ENCODE assay signal across 18 mouse cellular contexts in the genomic region with DNA sequence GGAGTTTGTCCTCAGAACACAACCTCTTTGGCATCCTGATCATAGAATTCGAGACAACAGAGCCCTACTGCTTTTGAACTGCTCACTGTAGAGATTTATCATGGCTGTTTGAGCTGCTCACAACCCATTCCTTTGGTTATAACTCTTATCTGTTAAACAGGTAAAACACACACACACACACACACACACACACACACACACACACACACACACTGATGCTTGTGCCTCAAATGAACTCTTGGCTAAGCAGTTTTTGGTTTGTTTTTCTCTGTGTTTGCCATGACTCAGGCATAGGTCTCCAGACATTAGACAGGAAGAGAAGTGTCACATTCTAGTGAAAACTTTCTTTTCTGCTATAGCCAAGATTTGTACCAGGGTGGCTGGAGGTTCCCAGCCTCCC.
DNase-seq lines count a peak whose midpoint lies in the region; TF ChIP-seq lines count a peak whose summit lies in the region.
"Had no signal": no experiment of that assay in that cellular context is flagged by ENCODE, and none has a peak within 500 bp of the region (broad histone marks: within the 10 kb centered on the region; RNA-seq: fewer than 3 reads in every experiment).

No protein-coding gene starts in this region.

- no peak for TF ChIP-seq CTCF in bone marrow macrophage, adult 2 months (IDR thresholded peaks at IDR 0.05; ENCODE audit: low read depth, low read length)

- intact Hi-C loops in heart, postnatal 36 days (cut with DNase I): no loop called here

- DNase-seq in heart, embryonic 10.5 days (ENCODE audit: low spot score): no peak
- no peak for DNase-seq in heart, postnatal 36 days
- DNase-seq in urinary bladder, adult 18-20 months (ENCODE audit: low spot score in 2 of 2): peak; percentile 11 to 16
- no peak for DNase-seq in urinary bladder, postnatal 10 days (ENCODE audit: low spot score)
- DNase-seq in urinary bladder, postnatal 36 days (ENCODE audit: low spot score in 2 of 2): peak; percentile 39 to 47
- no peak for DNase-seq in neural tube, embryonic 10.5 days (ENCODE audit: extremely low spot score, low spot score)
- DNase-seq: adrenal gland, postnatal 14 days; cerebellum, adult 18-20 months; cerebellum, adult 9-11 months; cerebellum, postnatal 36 days; gastrocnemius, postnatal 14 days; heart, postnatal 10 days had no signal

- H3K9me3 ChIP-seq in heart, embryonic 10.5 days: no peaks in the 10 kb centered on the region
- H3K9me3 ChIP-seq: embryonic facial prominence, embryonic 10.5 days; hindbrain, embryonic 13.5 days had no signal

- WGBS in heart, embryonic 10.5 days: 80% methylated on average over 1 of the region's 1 CpGs

- H3K27ac ChIP-seq in heart, embryonic 10.5 days: 0 out of 2 replicates have a peak overlapping the region, but pooled peaks have one; percentile 4
- peak overlapping the region; percentile 12; the same call in 1 of the 2 replicates for H3K27ac ChIP-seq in bone marrow macrophage, adult 2 months (ENCODE audit: insufficient read depth, low read depth, low read length)
- H3K27ac ChIP-seq: embryonic facial prominence, embryonic 10.5 days; hindbrain, embryonic 13.5 days; hindbrain, postnatal 0 days had no signal

- TF ChIP-seq POLR2A in bone marrow macrophage, adult 2 months (IDR thresholded peaks at IDR 0.05; ENCODE audit: borderline replicate concordance, low read depth, low read length): no peak

- H3K36me3 ChIP-seq in heart, embryonic 10.5 days: no peaks in the 10 kb centered on the region
- H3K36me3 ChIP-seq: embryonic facial prominence, embryonic 10.5 days; hindbrain, embryonic 13.5 days had no signal

- no peaks in the 10 kb centered on the region for H3K4me1 ChIP-seq in heart, embryonic 10.5 days
- H3K4me1 ChIP-seq in bone marrow macrophage, adult 2 months (ENCODE audit: control insufficient read depth, insufficient read depth, low read length): peaks cover 12% of the 10 kb centered on the region
- H3K4me1 ChIP-seq: hindbrain, embryonic 13.5 days had no signal

- no peak overlapping the region for H3K4me3 ChIP-seq in heart, embryonic 10.5 days
- H3K4me3 ChIP-seq in bone marrow macrophage, adult 2 months (ENCODE audit: insufficient read depth, low read length): no peak overlapping the region
- H3K4me3 ChIP-seq: embryonic facial prominence, embryonic 10.5 days; erythroblast, embryonic 14.5 days; hindbrain, embryonic 13.5 days had no signal

- no peaks in the 10 kb centered on the region for H3K27me3 ChIP-seq in heart, embryonic 10.5 days (ENCODE audit: insufficient read depth, poor library complexity, severe bottlenecking)
- H3K27me3 ChIP-seq: hindbrain, embryonic 13.5 days; Patski had no signal

Comparison
In these comparisons a context has a peak if more than half of its experiments do, and no peak if none do; other contexts are left out.
1. DNase-seq: peak in urinary bladder, adult 18-20 months (2 of 2) and urinary bladder, postnatal 36 days (2 of 2); none in heart, embryonic 10.5 days (single experiment), heart, postnatal 36 days (0 of 2), urinary bladder, postnatal 10 days (single experiment) and neural tube, embryonic 10.5 days (single experiment).